Mouse (Mus musculus) stomach, postnatal 0 days (tissue): ENCODE measurements around the gene Immp2l. TPM values are rescaled to one million over a fixed set of nuclear protein-coding genes. Genes with fewer than 3 reads are reported as not detected.
A peak's percentile ranks its signal among the peaks of the same experiment; 100 is the strongest.

ENCODE experiments used
- ATAC-seq: fragments of 200-750 bp; cut with Nextera tagmentation; 2 replicates; pipeline ENCODE4 v1.8.0; 2017; ENCODE audit not compliant: low FRiP score, low TSS enrichment
- DNase-seq: peaks from one replicate; pipeline ENCODE4 v3.0.0-alpha.2; 2016; ENCODE audit warnings: low spot score
- H3K27ac ChIP-seq: fragments of 300-500 bp; sonication (generic); replicated peaks from 2 replicates; pipeline ENCODE4 v1.5.1; 2014; ENCODE audit warnings: mild to moderate bottlenecking, control low read depth
- H3K27me3 ChIP-seq: fragments of 300-500 bp; sonication (generic); 2 replicates; pipeline ENCODE4 v1.6.1; 2014; ENCODE audit warnings: low read length; ENCODE audit not compliant: control insufficient read depth, insufficient read depth
- H3K36me3 ChIP-seq: fragments of 300-500 bp; sonication (generic); 2 replicates; pipeline ENCODE4 v1.6.1; 2014; ENCODE audit warnings: low read length, mixed read lengths; ENCODE audit not compliant: control insufficient read depth, insufficient read depth
- H3K4me1 ChIP-seq: fragments of 300-500 bp; sonication (generic); replicated peaks from 2 replicates; pipeline ENCODE4 v1.6.1; 2014; ENCODE audit warnings: antibody characterized with exemption; ENCODE audit not compliant: control insufficient read depth, insufficient read depth
- H3K4me2 ChIP-seq: fragments of 300-500 bp; sonication (generic); replicated peaks from 2 replicates; pipeline ENCODE4 v1.6.1; 2014; ENCODE audit warnings: low read depth, mild to moderate bottlenecking, control low read depth, moderate library complexity
- H3K4me3 ChIP-seq: fragments of 300-500 bp; sonication (generic); 2 replicates; pipeline ENCODE4 v1.5.1; 2014; ENCODE audit warnings: low read depth, low read length, control low read depth
- H3K9ac ChIP-seq: fragments of 300-500 bp; sonication (generic); 2 replicates; pipeline ENCODE4 v1.6.1; 2014; ENCODE audit warnings: mild to moderate bottlenecking, low read length, control low read depth, mixed read lengths
- H3K9me3 ChIP-seq: fragments of 300-500 bp; sonication (generic); 2 replicates; pipeline ENCODE4 v1.6.1; 2016; ENCODE audit warnings: low read length; ENCODE audit not compliant: control insufficient read depth
- CTCF ChIP-seq: IDR thresholded peaks from 2 replicates; pipeline ENCODE4 v1.5.1; 2016; ENCODE audit warnings: antibody characterized with exemption, low read depth, mild to moderate bottlenecking, moderate library complexity
- EP300 ChIP-seq: optimal IDR thresholded peaks from 2 replicates; pipeline ENCODE3; 2016; ENCODE audit warnings: antibody characterized with exemption
- WGBS: fragments of 180-500 bp; shearing (Covaris S2); extraction: QIAGEN DNeasy Blood & Tissue Kit; methylation state at CpG from one replicate; pipeline ENCODE4 v1.1.7; 2014; 5-methylcytosine and 5-hydroxymethylcytosine counted together
- polyA plus RNA-seq: library from polyadenylated mRNA; unstranded; fragments of >200 nt; fragmentation: Nextera tagmentation; extraction: Ambion mirVana; gene quantifications from 2 replicates; pipeline ENCODE4 v1.2.1, GENCODE M21; 2015

Immp2l gene
- polyA plus RNA-seq, 1 experiment from 2014 or later = 15.0 TPM

- no peaks in the 10 kb centered on the region for H3K27me3 ChIP-seq
- no peak for DNase-seq
- no peaks in the 10 kb centered on the region for H3K9me3 ChIP-seq
- peak; percentile 87 for ATAC-seq
- H3K27ac ChIP-seq = no peak overlapping the region; the same call in 1 of the 2 replicates
- TF ChIP-seq CTCF (no peak), EP300 (no peak)
- H3K4me2 ChIP-seq = no peak overlapping the region
- H3K9ac ChIP-seq = no peak overlapping the region
- H3K4me1 ChIP-seq = no peaks in the 10 kb centered on the region
- H3K36me3 ChIP-seq = no peaks in the 10 kb centered on the region
- H3K4me3 ChIP-seq = no peak overlapping the region
- 45% methylated on average over 3 of the region's 3 CpGs for WGBS
Observed at GRCm38 (mm10) chr12:41237880-41238279, 214.0 kb downstream of the Immp2l start.

GRCm38 (mm10) chr12:41241221-41241620 is 217.3 kb downstream of the Immp2l start:
- Histone ChIP-seq H3K4me1 (no peaks in the 10 kb centered on the region), H3K4me3 (no peak overlapping the region), H3K27me3 (no peaks in the 10 kb centered on the region), H3K27ac (no peak overlapping the region), H3K4me2 (no peak overlapping the region), H3K9me3 (no peaks in the 10 kb centered on the region), H3K36me3 (no peaks in the 10 kb centered on the region), H3K9ac (no peak overlapping the region)
- TF ChIP-seq CTCF = no peak
- TF ChIP-seq EP300 = no peak
- no peak for DNase-seq
- WGBS = 64% methylated on average over 2 of the region's 2 CpGs
- ATAC-seq = no peak

- no peak for DNase-seq
- 94% methylated on average over 1 of the region's 1 CpGs for WGBS
- Histone ChIP-seq H3K36me3 (no peaks in the 10 kb centered on the region), H3K4me2 (no peak overlapping the region), H3K9me3 (no peaks in the 10 kb centered on the region), H3K27me3 (no peaks in the 10 kb centered on the region), H3K27ac (no peak overlapping the region), H3K9ac (no peak overlapping the region), H3K4me1 (no peaks in the 10 kb centered on the region), H3K4me3 (no peak overlapping the region)
- TF ChIP-seq EP300 (no peak), CTCF (no peak)
- ATAC-seq = no peak
Observed at GRCm38 (mm10) chr12:41248254-41248653, 224.4 kb downstream of the Immp2l start.

- no peak overlapping the region for H3K9ac ChIP-seq
- H3K4me2 ChIP-seq = no peak overlapping the region
- no peaks in the 10 kb centered on the region for H3K36me3 ChIP-seq
- H3K4me3 ChIP-seq = no peak overlapping the region
- H3K27ac ChIP-seq = no peak overlapping the region
- DNase-seq = no peak
- no peaks in the 10 kb centered on the region for H3K9me3 ChIP-seq
- H3K27me3 ChIP-seq = no peaks in the 10 kb centered on the region
- WGBS = 77% methylated on average over 3 of the region's 3 CpGs
- ATAC-seq = no peak
- no peak for TF ChIP-seq EP300
- TF ChIP-seq CTCF = no peak
- no peaks in the 10 kb centered on the region for H3K4me1 ChIP-seq
Observed at GRCm38 (mm10) chr12:41250123-41250522, 226.2 kb downstream of the Immp2l start.

GRCm38 (mm10) chr12:41257905-41258304 is 234.0 kb downstream of the Immp2l start:
- no peaks in the 10 kb centered on the region for H3K4me1 ChIP-seq
- no peak for ATAC-seq
- DNase-seq = no peak
- H3K4me3 ChIP-seq = no peak overlapping the region
- no peak for TF ChIP-seq CTCF
- no peak for TF ChIP-seq EP300
- H3K4me2 ChIP-seq = no peak overlapping the region
- H3K27ac ChIP-seq = no peak overlapping the region
- no peak overlapping the region for H3K9ac ChIP-seq
- WGBS = 72% methylated on average over 2 of the region's 2 CpGs
- H3K36me3 ChIP-seq = no peaks in the 10 kb centered on the region
- no peaks in the 10 kb centered on the region for H3K9me3 ChIP-seq
- H3K27me3 ChIP-seq = no peaks in the 10 kb centered on the region

GRCm38 (mm10) chr12:41259608-41260007 is 235.7 kb downstream of the Immp2l start:
- Histone ChIP-seq H3K27me3 (no peaks in the 10 kb centered on the region), H3K4me1 (no peaks in the 10 kb centered on the region), H3K4me3 (no peak overlapping the region), H3K4me2 (no peak overlapping the region), H3K9me3 (no peaks in the 10 kb centered on the region), H3K27ac (no peak overlapping the region), H3K36me3 (no peaks in the 10 kb centered on the region), H3K9ac (no peak overlapping the region)
- TF ChIP-seq CTCF (no peak), EP300 (no peak)
- WGBS = 60% methylated on average over 2 of the region's 2 CpGs
- ATAC-seq = no peak
- no peak for DNase-seq
